Mouse (Mus musculus): Measurements from ENCODE around the gene Tapbpl. TPM values are rescaled to one million over a fixed set of nuclear protein-coding genes. Genes with fewer than 3 reads are reported as not detected.

The Tapbpl gene
- polyA plus RNA-seq, 1 experiment from 2014 or later: 9.6 TPM

DNA sequence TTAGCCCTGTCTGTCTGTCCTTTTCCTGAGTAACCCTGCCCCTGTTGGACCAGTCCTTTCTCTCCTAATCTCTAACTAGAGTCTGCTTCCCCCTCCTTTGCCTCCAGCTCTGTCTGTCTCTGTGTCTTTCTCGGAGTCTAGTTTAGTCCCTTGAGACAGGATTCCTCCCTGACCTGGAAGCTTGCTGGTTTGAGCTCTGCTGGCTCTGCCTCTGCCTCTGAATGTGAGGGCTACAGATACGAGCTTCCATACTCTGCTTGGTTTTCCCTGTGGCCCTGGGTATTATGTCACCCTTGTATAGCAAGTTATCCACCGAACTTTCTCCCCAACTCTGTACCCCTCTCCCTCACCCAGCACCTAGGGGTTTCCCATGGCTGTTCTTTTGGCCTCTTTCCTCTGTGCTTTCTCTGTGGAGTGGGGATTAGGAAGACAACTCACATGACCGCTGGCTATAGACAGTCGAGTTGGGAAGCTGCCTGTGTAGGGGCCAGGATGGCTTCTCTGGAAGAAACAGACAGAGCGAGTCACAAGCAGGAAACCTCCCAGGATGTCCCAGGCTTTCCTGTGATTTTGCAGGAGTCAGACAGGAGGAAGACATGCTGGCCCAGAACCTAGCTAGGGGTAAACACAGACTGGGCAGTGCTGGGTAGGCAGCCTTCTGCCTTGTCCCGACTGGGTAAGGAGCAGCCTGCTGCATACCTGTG, 2.3 kb upstream of the Tapbpl start:
- H3K9ac ChIP-seq (ENCODE audit: low read length): no peak overlapping the region
- no peak overlapping the region for H3K27ac ChIP-seq (ENCODE audit: low read length)

DNA sequence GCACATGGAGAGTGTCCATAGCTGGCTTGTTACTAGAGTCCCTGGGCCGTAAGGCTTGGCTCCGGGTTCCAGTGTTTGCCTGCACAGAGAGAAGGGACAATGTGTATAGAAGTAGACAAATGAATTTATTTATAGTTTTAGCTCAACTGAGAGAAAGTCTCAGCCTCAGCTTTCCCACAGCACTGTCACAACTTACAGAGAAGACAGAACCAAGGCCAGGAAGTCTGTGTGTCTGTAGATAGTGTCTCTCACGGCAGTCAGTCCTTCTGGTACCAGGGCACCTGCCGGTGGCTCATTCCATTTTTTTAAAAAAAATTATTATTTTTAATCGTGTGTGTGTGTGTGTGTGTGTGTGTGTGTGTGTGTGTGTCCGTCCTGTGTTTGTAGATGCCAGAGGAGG, 856 bp upstream of the Tapbpl start:
- H3K27me3 ChIP-seq (ENCODE audit: control insufficient read depth, insufficient read depth, low read length): no peaks in the 10 kb centered on the region
- 73% methylated on average over 6 of the region's 6 CpGs for WGBS
- ATAC-seq (ENCODE audit: insufficient read depth, low FRiP score): no peak

More for the DNA sequence above, 2.3 kb upstream of the Tapbpl start:
- Histone ChIP-seq H3K4me3 (replicated peaks; ENCODE audit: low read length) (no peak overlapping the region), H3K36me3 (ENCODE audit: control insufficient read depth, insufficient read depth, low read length) (no peaks in the 10 kb centered on the region), H3K27me3 (ENCODE audit: control insufficient read depth, insufficient read depth, low read length) (no peaks in the 10 kb centered on the region), H3K9me3 (replicated peaks; ENCODE audit: control insufficient read depth, low read length) (no peaks in the 10 kb centered on the region), H3K4me1 (ENCODE audit: control insufficient read depth, insufficient read depth, low read length) (peaks cover 19% of the 10 kb centered on the region; the same call in 1 of the 2 replicates), H3K4me2 (ENCODE audit: low read depth, low read length) (no peak overlapping the region)
- WGBS: 46% methylated on average over 7 of the region's 7 CpGs
- no peak for ATAC-seq (ENCODE audit: insufficient read depth, low FRiP score)

DNA sequence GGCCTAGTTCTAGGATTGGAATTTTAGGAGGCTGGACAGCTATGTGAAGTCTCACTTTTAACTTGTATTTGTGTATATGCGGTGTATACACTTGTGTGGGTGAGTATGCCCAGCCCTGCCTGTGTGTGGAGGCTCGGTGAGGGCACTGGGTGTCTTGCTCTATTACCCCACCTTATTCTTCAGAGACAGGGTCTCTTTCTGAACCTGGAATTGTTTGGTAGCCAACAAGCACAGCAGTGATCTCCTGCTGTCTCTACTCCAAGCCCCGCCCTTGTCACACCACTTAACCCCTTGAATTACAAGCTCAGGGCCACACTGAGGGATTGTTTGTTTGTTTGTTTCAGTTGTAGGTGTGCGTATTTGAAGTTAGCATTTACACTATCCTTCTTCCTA, 381 bp upstream of the Tapbpl start:
- Histone ChIP-seq H3K4me1 (ENCODE audit: control insufficient read depth, insufficient read depth, low read length) (peaks cover 19% of the 10 kb centered on the region; the same call in 1 of the 2 replicates), H3K9me3 (replicated peaks; ENCODE audit: control insufficient read depth, low read length) (no peaks in the 10 kb centered on the region), H3K36me3 (ENCODE audit: control insufficient read depth, insufficient read depth, low read length) (no peaks in the 10 kb centered on the region), H3K9ac (ENCODE audit: low read length) (peak overlapping the region; percentile 92), H3K27ac (ENCODE audit: low read length) (peak overlapping the region; percentile 90), H3K4me2 (ENCODE audit: low read depth, low read length) (peak overlapping the region; percentile 98), H3K27me3 (ENCODE audit: control insufficient read depth, insufficient read depth, low read length) (no peaks in the 10 kb centered on the region), H3K4me3 (replicated peaks; ENCODE audit: low read length) (peak overlapping the region; percentile 69)
- WGBS: 44% methylated on average over 4 of the region's 4 CpGs
- peak; percentile 20; the same call in 1 of the 2 replicates for ATAC-seq (ENCODE audit: insufficient read depth, low FRiP score)

More for the DNA sequence above, 856 bp upstream of the Tapbpl start:
- Histone ChIP-seq H3K9ac (ENCODE audit: low read length) (peak overlapping the region; percentile 26; the same call in 1 of the 2 replicates), H3K4me1 (ENCODE audit: control insufficient read depth, insufficient read depth, low read length) (peaks cover 19% of the 10 kb centered on the region; the same call in 1 of the 2 replicates), H3K27ac (ENCODE audit: low read length) (no peak overlapping the region), H3K36me3 (ENCODE audit: control insufficient read depth, insufficient read depth, low read length) (no peaks in the 10 kb centered on the region), H3K4me2 (ENCODE audit: low read depth, low read length) (peak overlapping the region; percentile 98; the same call in 1 of the 2 replicates), H3K9me3 (replicated peaks; ENCODE audit: control insufficient read depth, low read length) (no peaks in the 10 kb centered on the region), H3K4me3 (replicated peaks; ENCODE audit: low read length) (no peak overlapping the region)

DNA sequence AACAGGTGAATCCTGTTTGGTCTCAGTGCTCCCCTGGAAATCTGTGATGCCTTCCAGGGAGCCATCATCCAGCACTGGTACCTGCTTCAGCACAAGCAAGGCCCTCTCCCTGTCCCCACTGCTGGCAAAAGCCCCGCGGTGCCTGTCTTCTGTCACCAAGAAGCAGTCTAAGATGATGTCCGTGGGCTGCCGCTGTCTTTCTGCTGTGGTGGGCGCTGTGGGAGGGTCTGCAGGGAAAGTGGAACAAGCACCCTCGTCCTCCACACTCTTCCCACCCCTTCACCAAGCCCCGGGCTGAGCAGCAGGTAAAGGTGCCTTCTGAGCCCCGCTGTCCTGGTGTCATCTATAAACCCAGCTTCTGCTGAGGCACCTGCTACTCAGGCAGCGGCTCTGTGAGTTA, 1.1 kb downstream of the Tapbpl start:
- 63% methylated on average over 9 of the region's 9 CpGs for WGBS
- Histone ChIP-seq H3K27me3 (ENCODE audit: control insufficient read depth, insufficient read depth, low read length) (no peaks in the 10 kb centered on the region), H3K4me1 (ENCODE audit: control insufficient read depth, insufficient read depth, low read length) (peaks cover 19% of the 10 kb centered on the region; the same call in 1 of the 2 replicates), H3K36me3 (ENCODE audit: control insufficient read depth, insufficient read depth, low read length) (no peaks in the 10 kb centered on the region), H3K27ac (ENCODE audit: low read length) (no peak overlapping the region), H3K4me2 (ENCODE audit: low read depth, low read length) (peak overlapping the region; percentile 98), H3K9ac (ENCODE audit: low read length) (no peak overlapping the region), H3K9me3 (replicated peaks; ENCODE audit: control insufficient read depth, low read length) (no peaks in the 10 kb centered on the region), H3K4me3 (replicated peaks; ENCODE audit: low read length) (no peak overlapping the region)
- no peak for ATAC-seq (ENCODE audit: insufficient read depth, low FRiP score)

DNA sequence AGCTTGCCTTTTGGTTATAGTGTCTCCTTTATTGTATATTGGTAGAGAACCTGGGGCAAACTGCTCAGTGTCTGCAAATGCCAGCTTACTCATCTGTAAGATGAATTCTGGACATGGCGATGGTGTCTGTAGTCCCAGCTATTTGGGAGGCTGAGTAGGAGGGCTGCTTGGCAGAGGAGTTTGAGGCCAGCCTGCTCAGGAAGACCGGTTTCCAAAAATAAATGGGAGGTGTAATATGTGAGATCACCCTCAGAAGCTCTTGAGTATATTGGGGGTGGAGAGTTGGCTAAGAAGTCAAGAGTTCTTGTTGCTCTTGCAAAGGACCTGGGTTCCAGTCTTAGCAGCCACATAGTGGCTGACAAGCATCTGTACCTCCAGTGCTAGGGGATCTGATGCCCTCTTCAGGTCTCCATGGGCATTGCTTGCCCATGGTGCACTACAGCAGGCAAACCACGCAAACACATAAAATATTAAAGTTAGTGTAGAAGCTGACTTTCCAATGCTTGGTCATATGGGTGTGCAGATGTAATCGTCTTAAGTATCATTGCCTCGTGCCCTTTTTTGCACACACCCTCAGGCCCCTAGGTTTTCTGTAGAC, 6.0 kb downstream of the Tapbpl start:
- H3K27ac ChIP-seq (ENCODE audit: low read length): no peak overlapping the region
- ATAC-seq (ENCODE audit: insufficient read depth, low FRiP score): no peak
- H3K4me2 ChIP-seq (ENCODE audit: low read depth, low read length): no peak overlapping the region
- 0 out of 2 replicates have a peak, but pooled peaks cover under 1% of the 10 kb centered on the region for H3K4me1 ChIP-seq (ENCODE audit: control insufficient read depth, insufficient read depth, low read length)
- H3K4me3 ChIP-seq (replicated peaks; ENCODE audit: low read length): no peak overlapping the region
- H3K9me3 ChIP-seq (replicated peaks; ENCODE audit: control insufficient read depth, low read length): no peaks in the 10 kb centered on the region
- H3K27me3 ChIP-seq (ENCODE audit: control insufficient read depth, insufficient read depth, low read length): no peaks in the 10 kb centered on the region
- 84% methylated on average over 5 of the region's 5 CpGs for WGBS
- H3K9ac ChIP-seq (ENCODE audit: low read length): no peak overlapping the region
- no peaks in the 10 kb centered on the region for H3K36me3 ChIP-seq (ENCODE audit: control insufficient read depth, insufficient read depth, low read length)

DNA sequence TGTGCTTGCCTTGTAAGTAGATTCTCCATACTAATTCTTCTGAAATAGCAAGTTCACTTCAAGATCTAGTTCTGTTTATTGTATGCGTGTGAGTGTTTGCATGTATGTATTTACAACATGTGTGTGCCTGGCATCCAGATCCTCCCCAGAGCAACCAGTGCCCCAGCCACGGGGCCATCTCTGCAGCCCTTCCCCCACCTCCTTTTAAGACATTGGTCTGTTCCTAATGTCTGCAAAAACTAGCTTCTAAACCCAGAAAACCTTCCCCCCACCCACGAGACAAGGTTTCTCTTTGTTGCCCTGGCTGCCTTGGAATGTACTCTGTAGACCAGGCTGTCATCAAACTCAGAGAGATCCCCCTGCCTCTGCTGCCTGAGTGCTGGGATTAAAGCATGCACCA, 9.1 kb downstream of the Tapbpl start:
- WGBS: 77% methylated on average over 3 of the region's 3 CpGs
- H3K9me3 ChIP-seq (replicated peaks; ENCODE audit: control insufficient read depth, low read length): no peaks in the 10 kb centered on the region; the same call in 1 of the 2 replicates
- H3K27ac ChIP-seq (ENCODE audit: low read length): no peak overlapping the region
- no peaks in the 10 kb centered on the region for H3K4me1 ChIP-seq (ENCODE audit: control insufficient read depth, insufficient read depth, low read length)
- H3K9ac ChIP-seq (ENCODE audit: low read length): no peak overlapping the region
- no peaks in the 10 kb centered on the region for H3K36me3 ChIP-seq (ENCODE audit: control insufficient read depth, insufficient read depth, low read length)
- no peaks in the 10 kb centered on the region for H3K27me3 ChIP-seq (ENCODE audit: control insufficient read depth, insufficient read depth, low read length)
- no peak overlapping the region for H3K4me3 ChIP-seq (replicated peaks; ENCODE audit: low read length)
- no peak overlapping the region for H3K4me2 ChIP-seq (ENCODE audit: low read depth, low read length)
- ATAC-seq (ENCODE audit: insufficient read depth, low FRiP score): no peak

DNA sequence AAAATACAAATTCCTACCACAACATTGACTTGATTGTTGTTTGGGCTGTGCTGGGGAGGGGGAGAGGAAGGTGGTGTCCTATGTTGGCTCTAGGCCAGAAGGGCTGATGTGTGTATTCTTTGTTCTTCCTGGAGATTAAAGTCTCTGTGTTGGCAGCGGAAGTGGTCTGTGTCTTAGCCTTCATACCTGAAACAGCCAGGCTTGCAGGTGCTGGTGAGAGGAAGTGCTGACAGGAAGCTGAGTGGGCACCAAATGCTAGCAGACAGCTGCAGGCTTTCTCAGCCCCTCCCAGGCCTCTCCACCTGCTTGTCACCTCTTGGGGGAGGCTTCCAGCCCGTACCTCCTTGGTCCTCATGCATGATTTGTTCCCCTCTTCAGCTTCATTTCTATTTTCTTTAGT, 9.5 kb downstream of the Tapbpl start:
- no peaks in the 10 kb centered on the region for H3K27me3 ChIP-seq (ENCODE audit: control insufficient read depth, insufficient read depth, low read length)
- H3K4me1 ChIP-seq (ENCODE audit: control insufficient read depth, insufficient read depth, low read length): no peaks in the 10 kb centered on the region
- 54% methylated on average over 2 of the region's 2 CpGs for WGBS
- H3K4me3 ChIP-seq (replicated peaks; ENCODE audit: low read length): no peak overlapping the region
- no peak for ATAC-seq (ENCODE audit: insufficient read depth, low FRiP score)
- no peak overlapping the region for H3K9ac ChIP-seq (ENCODE audit: low read length)
- H3K9me3 ChIP-seq (replicated peaks; ENCODE audit: control insufficient read depth, low read length): no peaks in the 10 kb centered on the region; the same call in 1 of the 2 replicates
- H3K36me3 ChIP-seq (ENCODE audit: control insufficient read depth, insufficient read depth, low read length): no peaks in the 10 kb centered on the region
- H3K4me2 ChIP-seq (ENCODE audit: low read depth, low read length): no peak overlapping the region
- no peak overlapping the region for H3K27ac ChIP-seq (ENCODE audit: low read length)

DNA sequence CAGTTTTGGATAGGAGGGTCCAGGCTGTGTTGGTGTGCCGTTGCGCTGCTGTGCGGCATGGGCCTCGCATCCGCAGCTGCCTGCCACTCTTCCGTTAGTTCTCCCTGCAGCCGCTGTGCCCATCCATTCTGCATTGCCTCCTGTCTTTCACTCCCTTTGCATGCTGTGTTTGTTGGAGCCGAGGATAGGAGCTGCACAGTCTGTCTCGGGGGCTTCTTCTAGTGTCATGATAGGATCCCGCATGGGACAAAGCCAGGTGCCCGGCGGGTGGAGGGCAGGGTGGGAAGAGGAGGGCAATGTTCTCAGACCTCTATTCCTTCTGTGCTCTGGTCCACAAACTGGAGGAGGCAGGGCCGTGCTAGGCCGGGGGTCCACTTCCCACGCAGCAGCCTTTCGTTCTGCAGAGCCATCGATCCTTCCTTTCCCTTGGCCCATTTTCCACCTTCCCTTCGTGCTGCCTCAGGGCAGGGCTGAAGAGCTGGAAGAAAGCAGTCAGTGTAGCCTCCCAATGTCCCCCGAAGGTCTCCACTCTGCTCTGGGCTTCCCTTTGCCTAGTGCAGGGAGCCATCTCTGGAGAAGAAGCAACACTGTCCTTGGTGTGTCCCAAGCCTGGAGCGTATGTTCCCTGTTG, 10.4 kb downstream of the Tapbpl start:
- Histone ChIP-seq H3K4me3 (replicated peaks; ENCODE audit: low read length) (no peak overlapping the region), H3K9ac (ENCODE audit: low read length) (no peak overlapping the region), H3K27ac (ENCODE audit: low read length) (no peak overlapping the region), H3K36me3 (ENCODE audit: control insufficient read depth, insufficient read depth, low read length) (no peaks in the 10 kb centered on the region), H3K9me3 (replicated peaks; ENCODE audit: control insufficient read depth, low read length) (no peaks in the 10 kb centered on the region; the same call in 1 of the 2 replicates), H3K4me2 (ENCODE audit: low read depth, low read length) (no peak overlapping the region), H3K27me3 (ENCODE audit: control insufficient read depth, insufficient read depth, low read length) (no peaks in the 10 kb centered on the region), H3K4me1 (ENCODE audit: control insufficient read depth, insufficient read depth, low read length) (0 out of 2 replicates have a peak, but pooled peaks cover 3% of the 10 kb centered on the region)
- no peak for ATAC-seq (ENCODE audit: insufficient read depth, low FRiP score)
- 91% methylated on average over 20 of the region's 20 CpGs for WGBS

DNA sequence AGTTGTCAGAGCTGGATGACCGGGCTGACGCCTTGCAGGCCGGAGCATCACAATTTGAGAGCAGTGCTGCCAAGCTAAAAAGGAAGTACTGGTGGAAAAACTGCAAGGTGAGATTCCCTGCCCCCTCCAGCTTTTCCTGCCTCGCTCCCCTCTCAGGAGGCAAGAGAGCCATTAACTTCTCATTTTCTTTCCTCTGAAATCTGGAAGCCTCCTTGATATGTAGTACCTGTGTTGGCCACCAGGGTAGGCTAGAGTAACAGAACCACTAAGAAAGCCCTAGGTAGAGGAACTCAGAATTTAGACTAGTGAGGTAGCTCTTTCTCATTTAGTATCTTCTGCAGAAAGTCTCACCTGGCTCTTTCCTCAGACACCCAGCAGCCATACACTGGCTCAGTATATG, 12.7 kb downstream of the Tapbpl start:
- WGBS: 64% methylated on average over 4 of the region's 4 CpGs
- Histone ChIP-seq H3K4me1 (ENCODE audit: control insufficient read depth, insufficient read depth, low read length) (peaks cover 7% of the 10 kb centered on the region; the same call in 1 of the 2 replicates), H3K9me3 (replicated peaks; ENCODE audit: control insufficient read depth, low read length) (no peaks in the 10 kb centered on the region; the same call in 1 of the 2 replicates), H3K4me2 (ENCODE audit: low read depth, low read length) (no peak overlapping the region), H3K36me3 (ENCODE audit: control insufficient read depth, insufficient read depth, low read length) (no peaks in the 10 kb centered on the region), H3K9ac (ENCODE audit: low read length) (no peak overlapping the region), H3K27ac (ENCODE audit: low read length) (no peak overlapping the region), H3K27me3 (ENCODE audit: control insufficient read depth, insufficient read depth, low read length) (no peaks in the 10 kb centered on the region), H3K4me3 (replicated peaks; ENCODE audit: low read length) (no peak overlapping the region)
- ATAC-seq (ENCODE audit: insufficient read depth, low FRiP score): no peak

Data from stomach, embryonic 16.5 days (tissue).